ENCODE assay signal across 8 mouse cellular contexts in genomic region chr4:132301965-132302938, GRCm38 (mm10). TPM values are rescaled to one million over a fixed set of nuclear protein-coding genes. Genes with fewer than 3 reads are reported as not detected.
DNase-seq lines count a peak whose midpoint lies in the region; ATAC-seq and TF ChIP-seq lines count a peak whose summit lies in the region.

No protein-coding gene starts in this region.

- H3K4me2 ChIP-seq in neural tube, embryonic 13.5 days = peak overlapping the region; percentile 64

- peaks cover 3% of the 10 kb centered on the region; the same call in 1 of the 2 replicates for H3K4me1 ChIP-seq in liver, adult 2 months (ENCODE audit: control insufficient read depth, insufficient read depth, low read length)
- H3K4me1 ChIP-seq in brown adipose tissue, adult 24 weeks (ENCODE audit: control insufficient read depth, insufficient read depth, insufficient read length, low read length) = peaks cover 3% of the 10 kb centered on the region; the same call in 1 of the 2 replicates
- H3K4me1 ChIP-seq in neural tube, embryonic 13.5 days (replicated peaks) = peaks cover 11% of the 10 kb centered on the region

- no peaks in the 10 kb centered on the region for H3K79me2 ChIP-seq in liver, adult 2 months (ENCODE audit: control insufficient read depth, insufficient read depth, low read length)

- no peak for DNase-seq in liver, adult 2 months (ENCODE audit: extremely low read depth, low read depth, low spot score)
- DNase-seq in liver = no peak
- DNase-seq in gastrocnemius, adult 18-20 months (ENCODE audit: low spot score) = no peak
- no peak for DNase-seq in adrenal gland, postnatal 25 days
- DNase-seq in gastrocnemius, postnatal 25 days = no peak

- no peak overlapping the region for H3K9ac ChIP-seq in liver, adult 2 months (ENCODE audit: low read depth, low read length)
- H3K9ac ChIP-seq in neural tube, embryonic 13.5 days = peak overlapping the region; percentile 68; the same call in 1 of the 2 replicates

- no peak overlapping the region for H3K27ac ChIP-seq in liver, adult 2 months (replicated peaks; ENCODE audit: insufficient read depth, low read depth, low read length)
- no peak overlapping the region for H3K27ac ChIP-seq in brown adipose tissue, adult 24 weeks (replicated peaks; ENCODE audit: low read depth, low read length)
- no peak overlapping the region for H3K27ac ChIP-seq in neural tube, embryonic 13.5 days (replicated peaks)

- peak; percentile 73 for ATAC-seq in inflammation-experienced regulatory T-cells, adult 6 months
- ATAC-seq in neural tube, embryonic 13.5 days (ENCODE audit: low read depth) = no peak

- H3K36me3 ChIP-seq in liver, adult 2 months (ENCODE audit: control insufficient read depth, insufficient read depth, low read length) = no peaks in the 10 kb centered on the region
- no peaks in the 10 kb centered on the region for H3K36me3 ChIP-seq in neural tube, embryonic 13.5 days

- no peaks in the 10 kb centered on the region for H3K9me3 ChIP-seq in neural tube, embryonic 13.5 days

- peak overlapping the region; percentile 64; the same call in 1 of the 2 replicates for H3K4me3 ChIP-seq in liver, adult 2 months (ENCODE audit: insufficient read depth, low read depth, low read length)
- H3K4me3 ChIP-seq in brown adipose tissue, adult 24 weeks (ENCODE audit: insufficient read depth, low read depth, low read length) = peak overlapping the region; percentile 72
- peak overlapping the region; percentile 40 for H3K4me3 ChIP-seq in neural tube, embryonic 13.5 days

- no peak for TF ChIP-seq CTCF in liver, adult 2 months (IDR thresholded peaks at IDR 0.05; ENCODE audit: low read depth, low read length)

- no peak for TF ChIP-seq POLR2A in liver, adult 2 months (IDR thresholded peaks at IDR 0.05; ENCODE audit: extremely low read depth, insufficient read depth, low read length)

- WGBS in liver, adult 2 months = 75% methylated on average over 16 of the region's 16 CpGs
- 65% methylated on average over 16 of the region's 16 CpGs for WGBS in neural tube, embryonic 13.5 days

- H3K27me3 ChIP-seq in liver, adult 2 months (ENCODE audit: control insufficient read depth, insufficient read depth, low read length) = no peaks in the 10 kb centered on the region
- no peaks in the 10 kb centered on the region for H3K27me3 ChIP-seq in neural tube, embryonic 13.5 days

RNA-seq across cellular contexts. Expression of gene Rab42, which starts 0.9 kb away (rescaled TPM):
- 0.40 TPM in 1 of 2 replicates, not detected in the other for total RNA-seq in liver, adult 2 months (2014; rRNA removed)
- not detected in 2 replicates for polyA plus RNA-seq in liver, adult 2 months (2012; rRNA removed)
- polyA plus RNA-seq in brown adipose tissue, adult 24 weeks (2012; ENCODE audit: insufficient read depth, insufficient read length, missing spikeins) = 2.3 TPM in 1 of 2 replicates, not detected in the other
- polyA plus RNA-seq in inflammation-experienced regulatory T-cells, adult 6 months (2017; shearing (Covaris generic)) = under 1 TPM in 1 of 3 experiments, not detected in 2; 0.46 TPM
- 1.1 and 1.7 TPM in 2 replicates for polyA plus RNA-seq in neural tube, embryonic 13.5 days (2015; fragmentation: Nextera tagmentation; extraction: Ambion mirVana)
- total RNA-seq in gastrocnemius, adult 18-20 months (2021) = under 1 TPM in 1 of 2 experiments, not detected in 1; 0.31 TPM
- 1.8 TPM in 1 of 2 replicates, not detected in the other for total RNA-seq in adrenal gland, postnatal 25 days (2021)
- under 1 TPM in 1 of 2 experiments, not detected in 1; 0.48 TPM for total RNA-seq in gastrocnemius, postnatal 25 days (2021)

RNA-seq across cellular contexts. Expression of gene Trnau1ap, which starts 27.1 kb away (rescaled TPM):
- total RNA-seq in liver, adult 2 months (2014; rRNA removed) = 28.3 and 29.5 TPM in 2 replicates
- polyA plus RNA-seq in liver, adult 2 months (2012; rRNA removed) = 11.2 and 12.2 TPM in 2 replicates
- polyA plus RNA-seq in brown adipose tissue, adult 24 weeks (2012; ENCODE audit: insufficient read depth, insufficient read length, missing spikeins) = 35.1 and 36.5 TPM in 2 replicates
- 10 to 100 TPM; 37.5 to 45.9 (median 37.7) TPM for polyA plus RNA-seq in inflammation-experienced regulatory T-cells, adult 6 months (2017; shearing (Covaris generic))
- 77.5 and 81.3 TPM in 2 replicates for polyA plus RNA-seq in neural tube, embryonic 13.5 days (2015; fragmentation: Nextera tagmentation; extraction: Ambion mirVana)
- total RNA-seq in gastrocnemius, adult 18-20 months (2021) = 10 to 100 TPM in 1 of 2 experiments, 1 to 10 TPM in 1; 9.9 to 11.4 TPM
- total RNA-seq in adrenal gland, postnatal 25 days (2021) = 35.6 and 37.0 TPM in 2 replicates
- total RNA-seq in gastrocnemius, postnatal 25 days (2021) = 10 to 100 TPM in 1 of 2 experiments, 1 to 10 TPM in 1; 9.9 to 10.4 TPM

RNA-seq across cellular contexts. Expression of gene Taf12, which starts 28.1 kb away (rescaled TPM):
- total RNA-seq in liver, adult 2 months (2014; rRNA removed) = 5.7 and 7.5 TPM in 2 replicates
- 5.0 and 5.1 TPM in 2 replicates for polyA plus RNA-seq in liver, adult 2 months (2012; rRNA removed)
- polyA plus RNA-seq in brown adipose tissue, adult 24 weeks (2012; ENCODE audit: insufficient read depth, insufficient read length, missing spikeins) = 25.0 and 27.8 TPM in 2 replicates
- 100 to 1,000 TPM in 1 of 3 experiments, 10 to 100 TPM in 2; 78.9 to 105 (median 84.2) TPM for polyA plus RNA-seq in inflammation-experienced regulatory T-cells, adult 6 months (2017; shearing (Covaris generic))
- polyA plus RNA-seq in neural tube, embryonic 13.5 days (2015; fragmentation: Nextera tagmentation; extraction: Ambion mirVana) = 43.2 and 45.3 TPM in 2 replicates
- 10 to 100 TPM; 34.4 to 37.3 TPM for total RNA-seq in gastrocnemius, adult 18-20 months (2021)
- total RNA-seq in adrenal gland, postnatal 25 days (2021) = 29.1 and 30.4 TPM in 2 replicates
- 10 to 100 TPM; 31.6 to 32.1 TPM for total RNA-seq in gastrocnemius, postnatal 25 days (2021)

RNA-seq across cellular contexts. Expression of gene Gmeb1, which starts 40.9 kb away (rescaled TPM):
- total RNA-seq in liver, adult 2 months (2014; rRNA removed) = 3.3 and 5.4 TPM in 2 replicates
- polyA plus RNA-seq in liver, adult 2 months (2012; rRNA removed) = 4.0 and 6.0 TPM in 2 replicates
- polyA plus RNA-seq in brown adipose tissue, adult 24 weeks (2012; ENCODE audit: insufficient read depth, insufficient read length, missing spikeins) = 2.1 and 5.2 TPM in 2 replicates
- polyA plus RNA-seq in inflammation-experienced regulatory T-cells, adult 6 months (2017; shearing (Covaris generic)) = 10 to 100 TPM; 13.0 to 17.0 (median 13.1) TPM
- polyA plus RNA-seq in neural tube, embryonic 13.5 days (2015; fragmentation: Nextera tagmentation; extraction: Ambion mirVana) = 40.8 and 44.1 TPM in 2 replicates
- 1 to 10 TPM; 6.7 to 8.0 TPM for total RNA-seq in gastrocnemius, adult 18-20 months (2021)
- total RNA-seq in adrenal gland, postnatal 25 days (2021) = 20.3 and 21.8 TPM in 2 replicates
- 1 to 10 TPM; 7.4 to 8.0 TPM for total RNA-seq in gastrocnemius, postnatal 25 days (2021)

RNA-seq across cellular contexts. Expression of gene Rcc1, which starts 51.2 kb away (rescaled TPM):
- 3.0 and 4.2 TPM in 2 replicates for total RNA-seq in liver, adult 2 months (2014; rRNA removed)
- 2.8 and 4.0 TPM in 2 replicates for polyA plus RNA-seq in liver, adult 2 months (2012; rRNA removed)
- polyA plus RNA-seq in brown adipose tissue, adult 24 weeks (2012; ENCODE audit: insufficient read depth, insufficient read length, missing spikeins) = 3.4 and 7.6 TPM in 2 replicates
- 10 to 100 TPM; 13.4 to 26.0 (median 15.0) TPM for polyA plus RNA-seq in inflammation-experienced regulatory T-cells, adult 6 months (2017; shearing (Covaris generic))
- polyA plus RNA-seq in neural tube, embryonic 13.5 days (2015; fragmentation: Nextera tagmentation; extraction: Ambion mirVana) = 35.6 and 36.1 TPM in 2 replicates
- total RNA-seq in gastrocnemius, adult 18-20 months (2021) = 1 to 10 TPM; 5.6 to 7.7 TPM
- total RNA-seq in adrenal gland, postnatal 25 days (2021) = 17.8 and 22.0 TPM in 2 replicates
- 1 to 10 TPM; 6.5 to 6.6 TPM for total RNA-seq in gastrocnemius, postnatal 25 days (2021)
